In genomic region chr5:143236036-143236435, GRCm38 (mm10) we compare ENCODE assay signal across 10 mouse cellular contexts. TPM values are rescaled to one million over a fixed set of nuclear protein-coding genes. Genes with fewer than 3 reads are reported as not detected.
DNase-seq lines count a peak whose midpoint lies in the region; ATAC-seq and TF ChIP-seq lines count a peak whose summit lies in the region.
"Had no signal": no experiment of that assay in that cellular context is flagged by ENCODE, and none has a peak within 500 bp of the region (broad histone marks: within the 10 kb centered on the region; RNA-seq: fewer than 3 reads in every experiment).

No protein-coding gene starts in this region.

- no peak overlapping the region for H3K27ac ChIP-seq in lung, embryonic 14.5 days (ENCODE audit: low read depth)
- no peak overlapping the region for H3K27ac ChIP-seq in embryonic fibroblast, embryonic 13.5 days (ENCODE audit: insufficient read depth, low read length)
- no peak overlapping the region for H3K27ac ChIP-seq in limb, embryonic 11.5 days (replicated peaks; ENCODE audit: low read depth, low read length)
- H3K27ac ChIP-seq in neural tube, embryonic 15.5 days (replicated peaks): 0 out of 2 replicates have a peak overlapping the region, but pooled peaks have one; percentile 99

- H3K9ac ChIP-seq in lung, embryonic 14.5 days: peak overlapping the region; percentile 77
- H3K9ac ChIP-seq in limb, embryonic 11.5 days (ENCODE audit: low read length): peak overlapping the region; percentile 93
- peak overlapping the region; percentile 100 for H3K9ac ChIP-seq in neural tube, embryonic 15.5 days (replicated peaks)

- H3K9me3 ChIP-seq in lung, embryonic 14.5 days (ENCODE audit: low read depth, low read length): no peaks in the 10 kb centered on the region
- no peaks in the 10 kb centered on the region for H3K9me3 ChIP-seq in limb, embryonic 11.5 days (ENCODE audit: control insufficient read depth, low read length)
- no peaks in the 10 kb centered on the region for H3K9me3 ChIP-seq in neural tube, embryonic 15.5 days (replicated peaks)

- H3K4me2 ChIP-seq in lung, embryonic 14.5 days: peak overlapping the region; percentile 69
- peak overlapping the region; percentile 86 for H3K4me2 ChIP-seq in limb, embryonic 11.5 days (ENCODE audit: low read depth, severe bottlenecking)
- H3K4me2 ChIP-seq in neural tube, embryonic 15.5 days: peak overlapping the region; percentile 83

- H3K4me1 ChIP-seq in lung, embryonic 14.5 days (ENCODE audit: insufficient read depth): no peaks in the 10 kb centered on the region; the same call in 1 of the 2 replicates
- H3K4me1 ChIP-seq in embryonic fibroblast, embryonic 13.5 days (ENCODE audit: control insufficient read depth, insufficient read depth, low read length): peaks cover 5% of the 10 kb centered on the region; the same call in 1 of the 2 replicates
- H3K4me1 ChIP-seq in limb, embryonic 11.5 days (ENCODE audit: control insufficient read depth, insufficient read depth, low read length): 0 out of 2 replicates have a peak, but pooled peaks cover 9% of the 10 kb centered on the region
- peaks cover 24% of the 10 kb centered on the region for H3K4me1 ChIP-seq in neural tube, embryonic 15.5 days

- 30% methylated on average over 9 of the region's 9 CpGs for WGBS in lung, embryonic 14.5 days
- 58% methylated on average over 9 of the region's 9 CpGs for WGBS in limb, embryonic 11.5 days
- WGBS in neural tube, embryonic 15.5 days: 48% methylated on average over 9 of the region's 9 CpGs

- peak; percentile 59 for DNase-seq in lung, embryonic 14.5 days
- DNase-seq in lung, postnatal 25 days (ENCODE audit: low spot score): no peak
- DNase-seq in limb, embryonic 11.5 days (ENCODE audit: low spot score): no peak
- no peak for DNase-seq in thymus, postnatal 14 days
- no peak for DNase-seq in gastrocnemius, postnatal 25 days
- DNase-seq in layer of hippocampus, postnatal 36 days: no peak
- DNase-seq: adrenal gland, postnatal 25 days had no signal

- peaks cover 40% of the 10 kb centered on the region for H3K36me3 ChIP-seq in lung, embryonic 14.5 days (ENCODE audit: insufficient read depth)
- peaks cover 8% of the 10 kb centered on the region; the same call in 1 of the 2 replicates for H3K36me3 ChIP-seq in limb, embryonic 11.5 days (ENCODE audit: control insufficient read depth, insufficient read depth, low read length)
- H3K36me3 ChIP-seq in neural tube, embryonic 15.5 days: peaks cover 28% of the 10 kb centered on the region

- H3K4me3 ChIP-seq in lung, embryonic 14.5 days (ENCODE audit: low read depth, low read length): peak overlapping the region; percentile 66
- peak overlapping the region; percentile 66 for H3K4me3 ChIP-seq in embryonic fibroblast, embryonic 13.5 days (ENCODE audit: insufficient read depth, low read length)
- H3K4me3 ChIP-seq in limb, embryonic 11.5 days (ENCODE audit: low read depth, low read length): peak overlapping the region; percentile 90
- peak overlapping the region; percentile 98 for H3K4me3 ChIP-seq in neural tube, embryonic 15.5 days (replicated peaks)

- TF ChIP-seq POLR2A in embryonic fibroblast, embryonic 13.5 days (IDR thresholded peaks at IDR 0.05; ENCODE audit: low read depth, low read length): no peak

- H3K27me3 ChIP-seq in lung, embryonic 14.5 days (ENCODE audit: insufficient read depth, low read length): no peaks in the 10 kb centered on the region
- H3K27me3 ChIP-seq in limb, embryonic 11.5 days (ENCODE audit: control insufficient read depth, insufficient read depth, low read length): no peaks in the 10 kb centered on the region
- no peaks in the 10 kb centered on the region for H3K27me3 ChIP-seq in neural tube, embryonic 15.5 days (replicated peaks)

- TF ChIP-seq CTCF in lung, embryonic 14.5 days (IDR thresholded peaks at IDR 0.05; ENCODE audit: low read depth): no peak
- no peak for TF ChIP-seq CTCF in embryonic fibroblast, embryonic 13.5 days (IDR thresholded peaks at IDR 0.05; ENCODE audit: borderline replicate concordance, insufficient read depth, low read length)

- ATAC-seq in lung, embryonic 14.5 days (ENCODE audit: insufficient read depth): no peak
- ATAC-seq in limb, embryonic 11.5 days (ENCODE audit: insufficient number of reproducible peaks, low FRiP score, low TSS enrichment, low read depth): no peak
- ATAC-seq in neural tube, embryonic 15.5 days (ENCODE audit: low FRiP score): no peak

RNA-seq across cellular contexts. Expression of gene Zfp12, which starts 1.1 kb away (rescaled TPM):
- 16.9 and 17.2 TPM in 2 replicates for polyA plus RNA-seq in lung, embryonic 14.5 days (2014; fragmentation: Nextera tagmentation; extraction: Ambion mirVana)
- polyA plus RNA-seq in embryonic fibroblast, embryonic 13.5 days (2011; ENCODE audit: insufficient read length, low read depth, missing spikeins): 9.0 and 13.8 TPM in 2 replicates
- polyA plus RNA-seq in limb, embryonic 11.5 days (2014; fragmentation: Nextera tagmentation; extraction: Ambion mirVana): 20.8 and 23.3 TPM in 2 replicates
- polyA plus RNA-seq in neural tube, embryonic 15.5 days (2015; fragmentation: Nextera tagmentation; extraction: Ambion mirVana): 17.3 and 19.0 TPM in 2 replicates
- 1 to 10 TPM; 6.7 to 8.0 TPM for total RNA-seq in gastrocnemius, postnatal 25 days (2021)
- 10 to 100 TPM; 33.0 to 35.7 TPM for total RNA-seq in layer of hippocampus, postnatal 36 days (2021)

RNA-seq across cellular contexts. Expression of gene Spdye4a, which starts 9.3 kb away (rescaled TPM):
- polyA plus RNA-seq in lung, embryonic 14.5 days (2014; fragmentation: Nextera tagmentation; extraction: Ambion mirVana): not detected in 2 replicates
- not detected in 2 replicates for polyA plus RNA-seq in embryonic fibroblast, embryonic 13.5 days (2011; ENCODE audit: insufficient read length, low read depth, missing spikeins)
- not detected in 2 replicates for polyA plus RNA-seq in limb, embryonic 11.5 days (2014; fragmentation: Nextera tagmentation; extraction: Ambion mirVana)
- polyA plus RNA-seq in neural tube, embryonic 15.5 days (2015; fragmentation: Nextera tagmentation; extraction: Ambion mirVana): not detected in 2 replicates
- total RNA-seq in gastrocnemius, postnatal 25 days (2021): not detected
- not detected for total RNA-seq in layer of hippocampus, postnatal 36 days (2021)
- total RNA-seq: adrenal gland, postnatal 25 days; hematopoietic stem cell, adult 5-6 weeks had no signal

RNA-seq across cellular contexts. Expression of gene Zfp316, which starts 33.8 kb away (rescaled TPM):
- polyA plus RNA-seq in lung, embryonic 14.5 days (2014; fragmentation: Nextera tagmentation; extraction: Ambion mirVana): 2.1 and 2.3 TPM in 2 replicates
- 3.6 and 3.7 TPM in 2 replicates for polyA plus RNA-seq in embryonic fibroblast, embryonic 13.5 days (2011; ENCODE audit: insufficient read length, low read depth, missing spikeins)
- 2.0 and 3.4 TPM in 2 replicates for polyA plus RNA-seq in limb, embryonic 11.5 days (2014; fragmentation: Nextera tagmentation; extraction: Ambion mirVana)
- polyA plus RNA-seq in neural tube, embryonic 15.5 days (2015; fragmentation: Nextera tagmentation; extraction: Ambion mirVana): 8.0 and 9.7 TPM in 2 replicates
- 1 to 10 TPM; 2.9 to 3.1 TPM for total RNA-seq in gastrocnemius, postnatal 25 days (2021)
- total RNA-seq in layer of hippocampus, postnatal 36 days (2021): 10 to 100 TPM; 21.4 to 22.3 TPM

RNA-seq across cellular contexts. Expression of gene Spdye4b, which starts 55.2 kb away (rescaled TPM):
- not detected in 2 replicates for polyA plus RNA-seq in lung, embryonic 14.5 days (2014; fragmentation: Nextera tagmentation; extraction: Ambion mirVana)
- polyA plus RNA-seq in embryonic fibroblast, embryonic 13.5 days (2011; ENCODE audit: insufficient read length, low read depth, missing spikeins): not detected in 2 replicates
- polyA plus RNA-seq in limb, embryonic 11.5 days (2014; fragmentation: Nextera tagmentation; extraction: Ambion mirVana): not detected in 2 replicates
- polyA plus RNA-seq in neural tube, embryonic 15.5 days (2015; fragmentation: Nextera tagmentation; extraction: Ambion mirVana): not detected in 2 replicates
- not detected for total RNA-seq in gastrocnemius, postnatal 25 days (2021)
- total RNA-seq in layer of hippocampus, postnatal 36 days (2021): not detected
- total RNA-seq: adrenal gland, postnatal 25 days; hematopoietic stem cell, adult 5-6 weeks had no signal

RNA-seq across cellular contexts. Expression of gene Rbak, which starts 55.5 kb away (rescaled TPM):
- polyA plus RNA-seq in lung, embryonic 14.5 days (2014; fragmentation: Nextera tagmentation; extraction: Ambion mirVana): 12.2 and 15.5 TPM in 2 replicates
- 7.6 and 12.7 TPM in 2 replicates for polyA plus RNA-seq in embryonic fibroblast, embryonic 13.5 days (2011; ENCODE audit: insufficient read length, low read depth, missing spikeins)
- 13.3 and 15.6 TPM in 2 replicates for polyA plus RNA-seq in limb, embryonic 11.5 days (2014; fragmentation: Nextera tagmentation; extraction: Ambion mirVana)
- 12.7 and 13.1 TPM in 2 replicates for polyA plus RNA-seq in neural tube, embryonic 15.5 days (2015; fragmentation: Nextera tagmentation; extraction: Ambion mirVana)
- 1 to 10 TPM; 3.6 to 3.7 TPM for total RNA-seq in gastrocnemius, postnatal 25 days (2021)
- total RNA-seq in layer of hippocampus, postnatal 36 days (2021): 10 to 100 TPM; 13.5 to 16.5 TPM
